Comparison of ENCODE assay signal across 8 mouse cellular contexts in the genomic region with DNA sequence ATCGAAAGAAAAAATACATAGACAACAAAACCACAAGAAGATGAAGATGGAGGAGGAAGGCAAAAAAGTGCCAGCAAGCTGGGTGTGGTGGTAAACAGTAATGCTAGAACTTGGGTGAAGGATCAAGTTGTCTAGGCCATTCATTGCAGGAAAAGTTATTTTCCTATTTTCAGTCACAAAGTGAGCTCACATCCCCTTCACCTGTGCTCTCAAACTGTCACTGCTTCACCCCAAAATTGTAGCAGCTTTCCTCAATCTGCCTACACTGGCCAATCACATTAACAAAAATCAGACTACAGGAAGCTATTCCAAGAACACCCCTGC. TPM values are rescaled to one million over a fixed set of nuclear protein-coding genes. Genes with fewer than 3 reads are reported as not detected.
A peak's percentile ranks its signal among the peaks of the same experiment; 100 is the strongest.
DNase-seq lines count a peak whose midpoint lies in the region; ATAC-seq and TF ChIP-seq lines count a peak whose summit lies in the region.
"Had no signal": no experiment of that assay in that cellular context is flagged by ENCODE, and none has a peak within 500 bp of the region (broad histone marks: within the 10 kb centered on the region; RNA-seq: fewer than 3 reads in every experiment).

No protein-coding gene starts in this region.

- TF ChIP-seq POLR2A in limb, embryonic 14.5 days (IDR thresholded peaks at IDR 0.05; ENCODE audit: borderline replicate concordance, extremely low read depth, insufficient read depth, insufficient read length): no peak
- no peak for TF ChIP-seq POLR2A in small intestine, adult 2 months (IDR thresholded peaks at IDR 0.05; ENCODE audit: low read depth, low read length)

- H3K4me3 ChIP-seq in megakaryocyte, embryonic 14.5 days (replicated peaks): peak overlapping the region; percentile 86
- peak overlapping the region; percentile 61 for H3K4me3 ChIP-seq in forebrain, embryonic 10.5 days
- peak overlapping the region; percentile 52 for H3K4me3 ChIP-seq in limb, embryonic 14.5 days (replicated peaks; ENCODE audit: low read length)
- H3K4me3 ChIP-seq in small intestine, adult 2 months (ENCODE audit: low read depth, low read length): no peak overlapping the region

- peak overlapping the region; percentile 85 for H3K4me2 ChIP-seq in limb, embryonic 14.5 days (replicated peaks; ENCODE audit: low read depth, low read length, severe bottlenecking)

- TF ChIP-seq CTCF in small intestine, adult 2 months (IDR thresholded peaks at IDR 0.05; ENCODE audit: extremely low read depth, insufficient read length, insufficient replicate concordance, low read depth, low read length): no peak

- H3K27me3 ChIP-seq in megakaryocyte, embryonic 14.5 days (replicated peaks): no peaks in the 10 kb centered on the region
- H3K27me3 ChIP-seq in forebrain, embryonic 10.5 days (ENCODE audit: poor library complexity, severe bottlenecking): no peaks in the 10 kb centered on the region
- no peaks in the 10 kb centered on the region for H3K27me3 ChIP-seq in limb, embryonic 14.5 days (ENCODE audit: control insufficient read depth, insufficient read depth, low read length)
- no peaks in the 10 kb centered on the region for H3K27me3 ChIP-seq in small intestine, adult 2 months (ENCODE audit: control insufficient read depth, insufficient read depth, low read length)

- DNase-seq in forebrain, embryonic 10.5 days (ENCODE audit: extremely low spot score, low spot score): peak; percentile 58
- DNase-seq in limb, embryonic 14.5 days (ENCODE audit: low spot score): no peak
- no peak for DNase-seq in layer of hippocampus, adult 9-11 months
- no peak for DNase-seq in gastrocnemius, postnatal 14 days
- DNase-seq: gastrocnemius, postnatal 25 days had no signal

- no peaks in the 10 kb centered on the region for H3K9me3 ChIP-seq in megakaryocyte, embryonic 14.5 days
- H3K9me3 ChIP-seq in forebrain, embryonic 10.5 days: no peaks in the 10 kb centered on the region
- no peaks in the 10 kb centered on the region for H3K9me3 ChIP-seq in limb, embryonic 14.5 days (ENCODE audit: control insufficient read depth, low read length)

- ATAC-seq in megakaryocyte, adult 5-6 weeks (ENCODE audit: poor library complexity, severe bottlenecking): no peak
- ATAC-seq in limb, embryonic 14.5 days (ENCODE audit: low FRiP score, low read depth): no peak

- intact Hi-C loops in gastrocnemius, postnatal 14 days (cut with DNase I; ENCODE audit: low total_unique reads): no loop called here

- no peak overlapping the region for H3K9ac ChIP-seq in limb, embryonic 14.5 days (ENCODE audit: low read depth, low read length, severe bottlenecking)

- peaks cover 69% of the 10 kb centered on the region for H3K4me1 ChIP-seq in megakaryocyte, embryonic 14.5 days
- H3K4me1 ChIP-seq in forebrain, embryonic 10.5 days: peaks cover 66% of the 10 kb centered on the region
- peaks cover 24% of the 10 kb centered on the region for H3K4me1 ChIP-seq in limb, embryonic 14.5 days (ENCODE audit: control insufficient read depth, insufficient read depth, low read length)
- H3K4me1 ChIP-seq in small intestine, adult 2 months (ENCODE audit: control insufficient read depth, insufficient read depth, insufficient read length, low read length): peaks cover 14% of the 10 kb centered on the region

- H3K27ac ChIP-seq in forebrain, embryonic 10.5 days: peak overlapping the region; percentile 91
- peak overlapping the region; percentile 94; the same call in 1 of the 2 replicates for H3K27ac ChIP-seq in limb, embryonic 14.5 days (replicated peaks; ENCODE audit: low read depth, low read length)
- H3K27ac ChIP-seq in small intestine, adult 2 months (ENCODE audit: insufficient read depth, low read depth, low read length): 0 out of 2 replicates have a peak overlapping the region, but pooled peaks have one; percentile 51

- WGBS in forebrain, embryonic 10.5 days: 65% methylated on average over 1 of the region's 1 CpGs
- 74% methylated on average over 1 of the region's 1 CpGs for WGBS in limb, embryonic 14.5 days
- 70% methylated on average over 1 of the region's 1 CpGs for WGBS in small intestine, adult 2 months

- no peaks in the 10 kb centered on the region for H3K36me3 ChIP-seq in megakaryocyte, embryonic 14.5 days (replicated peaks; ENCODE audit: low read length)
- H3K36me3 ChIP-seq in forebrain, embryonic 10.5 days (replicated peaks): no peaks in the 10 kb centered on the region
- H3K36me3 ChIP-seq in limb, embryonic 14.5 days (ENCODE audit: control insufficient read depth, insufficient read depth, low read length): no peaks in the 10 kb centered on the region
- H3K36me3 ChIP-seq in small intestine, adult 2 months (ENCODE audit: control insufficient read depth, insufficient read depth, low read length): no peaks in the 10 kb centered on the region

RNA-seq across cellular contexts. Expression of a gene that starts 1.2 kb away (rescaled TPM):
- polyA plus RNA-seq in megakaryocyte, embryonic 14.5 days (2012; ENCODE audit: insufficient read depth, low replicate concordance): 30.3 and 45.4 TPM in 2 replicates
- 58.1 TPM in 2 replicates for total RNA-seq in megakaryocyte, adult 5-6 weeks (2015)
- 540 and 548 TPM in 2 replicates for total RNA-seq in megakaryocyte, adult 5-6 weeks (2017)
- 0.69 TPM in 1 of 2 replicates, not detected in the other for polyA plus RNA-seq in forebrain, embryonic 10.5 days (2016; fragmentation: Nextera tagmentation; extraction: Ambion mirVana)
- polyA plus RNA-seq in limb, embryonic 14.5 days (2012; rRNA removed): 10.1 and 16.1 TPM in 2 replicates
- polyA plus RNA-seq in limb, embryonic 14.5 days (2014; fragmentation: Nextera tagmentation; extraction: Ambion mirVana): 0.84 and 0.90 TPM in 2 replicates
- 17.4 and 19.9 TPM in 2 replicates for polyA plus RNA-seq in small intestine, adult 2 months (2012; rRNA removed)
- 10 to 100 TPM; 55.4 to 68.5 TPM for total RNA-seq in gastrocnemius, postnatal 14 days (2021)

RNA-seq across cellular contexts. Expression of a gene that starts 2.3 kb away (rescaled TPM):
- 6.6 and 7.4 TPM in 2 replicates for polyA plus RNA-seq in megakaryocyte, embryonic 14.5 days (2012; ENCODE audit: insufficient read depth, low replicate concordance)
- 53.9 and 67.3 TPM in 2 replicates for total RNA-seq in megakaryocyte, adult 5-6 weeks (2015)
- 527 and 571 TPM in 2 replicates for total RNA-seq in megakaryocyte, adult 5-6 weeks (2017)
- polyA plus RNA-seq in forebrain, embryonic 10.5 days (2016; fragmentation: Nextera tagmentation; extraction: Ambion mirVana): 2.2 and 3.6 TPM in 2 replicates
- 39.9 and 88.3 TPM in 2 replicates for polyA plus RNA-seq in limb, embryonic 14.5 days (2012; rRNA removed)
- polyA plus RNA-seq in limb, embryonic 14.5 days (2014; fragmentation: Nextera tagmentation; extraction: Ambion mirVana): 7.8 and 8.6 TPM in 2 replicates
- polyA plus RNA-seq in small intestine, adult 2 months (2012; rRNA removed): 32.6 and 42.4 TPM in 2 replicates
- total RNA-seq in gastrocnemius, postnatal 14 days (2021): 10 to 100 TPM; 70.9 to 73.7 TPM

RNA-seq across cellular contexts. Expression of a gene that starts 3.1 kb away (rescaled TPM):
- 17.4 and 40.7 TPM in 2 replicates for polyA plus RNA-seq in megakaryocyte, embryonic 14.5 days (2012; ENCODE audit: insufficient read depth, low replicate concordance)
- total RNA-seq in megakaryocyte, adult 5-6 weeks (2015): 64.8 and 95.3 TPM in 2 replicates
- total RNA-seq in megakaryocyte, adult 5-6 weeks (2017): 562 and 732 TPM in 2 replicates
- 2.5 and 4.5 TPM in 2 replicates for polyA plus RNA-seq in forebrain, embryonic 10.5 days (2016; fragmentation: Nextera tagmentation; extraction: Ambion mirVana)
- polyA plus RNA-seq in limb, embryonic 14.5 days (2012; rRNA removed): 20.0 and 26.6 TPM in 2 replicates
- 4.4 and 6.6 TPM in 2 replicates for polyA plus RNA-seq in limb, embryonic 14.5 days (2014; fragmentation: Nextera tagmentation; extraction: Ambion mirVana)
- 17.0 and 25.9 TPM in 2 replicates for polyA plus RNA-seq in small intestine, adult 2 months (2012; rRNA removed)
- 10 to 100 TPM; 56.8 to 62.2 TPM for total RNA-seq in gastrocnemius, postnatal 14 days (2021)

RNA-seq across cellular contexts. Expression of a gene that starts 3.6 kb away (rescaled TPM):
- 3.3 and 3.5 TPM in 2 replicates for polyA plus RNA-seq in megakaryocyte, embryonic 14.5 days (2012; ENCODE audit: insufficient read depth, low replicate concordance)
- total RNA-seq in megakaryocyte, adult 5-6 weeks (2015): 117 and 119 TPM in 2 replicates
- total RNA-seq in megakaryocyte, adult 5-6 weeks (2017): 1,654 and 1,862 TPM in 2 replicates
- 2.6 and 3.3 TPM in 2 replicates for polyA plus RNA-seq in forebrain, embryonic 10.5 days (2016; fragmentation: Nextera tagmentation; extraction: Ambion mirVana)
- 4.7 and 5.4 TPM in 2 replicates for polyA plus RNA-seq in limb, embryonic 14.5 days (2012; rRNA removed)
- polyA plus RNA-seq in limb, embryonic 14.5 days (2014; fragmentation: Nextera tagmentation; extraction: Ambion mirVana): 3.6 and 4.8 TPM in 2 replicates
- 0.53 and 0.95 TPM in 2 replicates for polyA plus RNA-seq in small intestine, adult 2 months (2012; rRNA removed)
- total RNA-seq in gastrocnemius, postnatal 14 days (2021): 10 to 100 TPM; 45.7 to 47.5 TPM

RNA-seq across cellular contexts. Expression of a gene that starts 7.8 kb away (rescaled TPM):
- polyA plus RNA-seq in megakaryocyte, embryonic 14.5 days (2012; ENCODE audit: insufficient read depth, low replicate concordance): 9.9 and 14.5 TPM in 2 replicates
- 495 and 572 TPM in 2 replicates for total RNA-seq in megakaryocyte, adult 5-6 weeks (2015)
- total RNA-seq in megakaryocyte, adult 5-6 weeks (2017): 546 and 613 TPM in 2 replicates
- 9.1 and 9.5 TPM in 2 replicates for polyA plus RNA-seq in forebrain, embryonic 10.5 days (2016; fragmentation: Nextera tagmentation; extraction: Ambion mirVana)
- polyA plus RNA-seq in limb, embryonic 14.5 days (2012; rRNA removed): 52.4 and 65.5 TPM in 2 replicates
- 6.5 and 12.4 TPM in 2 replicates for polyA plus RNA-seq in limb, embryonic 14.5 days (2014; fragmentation: Nextera tagmentation; extraction: Ambion mirVana)
- 39.8 and 49.8 TPM in 2 replicates for polyA plus RNA-seq in small intestine, adult 2 months (2012; rRNA removed)
- total RNA-seq in gastrocnemius, postnatal 14 days (2021): 10 to 100 TPM; 86.8 to 91.4 TPM
